Mouse (Mus musculus): ENCODE measurements around the gene Snx4. TPM values are rescaled to one million over a fixed set of nuclear protein-coding genes. Genes with fewer than 3 reads are reported as not detected.

Gene Snx4
- polyA plus RNA-seq, 1 experiment from 2014 or later: 71.4 TPM

DNA sequence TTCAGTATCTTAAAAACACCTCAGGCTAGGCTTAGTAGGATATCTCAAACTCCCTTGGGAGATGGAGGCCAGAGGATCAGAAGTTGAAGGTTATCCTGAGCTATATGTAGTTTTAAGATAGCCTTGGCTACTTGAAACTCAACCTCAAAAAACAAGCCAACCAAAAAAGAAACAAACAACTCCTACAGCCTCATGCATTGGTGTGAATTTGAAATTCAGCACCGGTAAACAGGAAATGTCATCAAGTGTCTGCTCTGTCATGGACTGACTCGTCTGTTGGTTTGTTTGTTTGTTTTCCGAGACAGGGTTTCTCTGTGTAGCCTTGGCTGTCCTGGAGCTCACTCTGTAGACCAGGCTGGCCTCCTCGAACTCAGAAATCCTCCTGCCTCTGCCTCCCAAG is 20.6 kb downstream of the Snx4 start:
- Histone ChIP-seq H3K27me3 (no peaks in the 10 kb centered on the region), H3K36me3 (peaks cover 72% of the 10 kb centered on the region), H3K4me2 (no peak overlapping the region), H3K9ac (replicated peaks) (no peak overlapping the region), H3K9me3 (no peaks in the 10 kb centered on the region), H3K27ac (no peak overlapping the region), H3K4me3 (replicated peaks) (no peak overlapping the region), H3K4me1 (replicated peaks) (no peaks in the 10 kb centered on the region)
- WGBS: 91% methylated on average over 4 of the region's 4 CpGs
- no peak for ATAC-seq (ENCODE audit: insufficient number of reproducible peaks, insufficient read depth, low FRiP score, low TSS enrichment, low read depth)

GRCm38 (mm10) chr16:33283079-33283478 is 31.8 kb downstream of the Snx4 start:
- Histone ChIP-seq H3K9ac (replicated peaks) (no peak overlapping the region), H3K4me1 (replicated peaks) (no peaks in the 10 kb centered on the region), H3K4me3 (replicated peaks) (no peak overlapping the region), H3K27ac (no peak overlapping the region), H3K27me3 (no peaks in the 10 kb centered on the region), H3K36me3 (peaks cover 84% of the 10 kb centered on the region), H3K9me3 (no peaks in the 10 kb centered on the region), H3K4me2 (no peak overlapping the region)
- ATAC-seq (ENCODE audit: insufficient number of reproducible peaks, insufficient read depth, low FRiP score, low TSS enrichment, low read depth): no peak
- WGBS: 94% methylated on average over 1 of the region's 1 CpGs

DNA sequence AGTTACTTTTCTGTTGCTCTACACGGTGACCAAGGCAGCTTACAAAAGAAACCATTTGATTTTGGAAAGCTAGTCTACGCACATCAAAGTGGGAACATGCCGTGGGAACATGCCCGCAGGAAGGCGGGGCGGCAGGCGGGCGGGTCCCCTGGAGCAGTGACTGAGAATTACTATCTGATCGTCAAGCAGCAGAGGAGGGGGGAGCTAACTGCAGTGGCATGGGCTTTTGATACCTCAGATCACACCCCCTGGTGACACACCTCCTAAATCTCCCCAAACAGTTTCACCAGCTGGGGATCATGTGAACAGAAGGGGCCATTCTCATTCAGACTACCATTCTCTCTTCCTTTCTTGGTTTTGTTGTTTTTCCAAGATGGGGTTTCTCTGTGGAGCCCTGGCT is 37.3 kb downstream of the Snx4 start:
- Histone ChIP-seq H3K4me2 (no peak overlapping the region), H3K27me3 (no peaks in the 10 kb centered on the region), H3K4me3 (replicated peaks) (no peak overlapping the region), H3K9ac (replicated peaks) (no peak overlapping the region), H3K36me3 (peaks cover 89% of the 10 kb centered on the region), H3K9me3 (peaks cover 12% of the 10 kb centered on the region), H3K27ac (no peak overlapping the region), H3K4me1 (replicated peaks) (no peaks in the 10 kb centered on the region)
- 80% methylated on average over 9 of the region's 9 CpGs for WGBS
- ATAC-seq (ENCODE audit: insufficient number of reproducible peaks, insufficient read depth, low FRiP score, low TSS enrichment, low read depth): no peak

- Histone ChIP-seq H3K36me3 (peaks cover 98% of the 10 kb centered on the region), H3K4me3 (replicated peaks) (no peak overlapping the region), H3K27ac (no peak overlapping the region), H3K9ac (replicated peaks) (no peak overlapping the region), H3K4me1 (replicated peaks) (no peaks in the 10 kb centered on the region), H3K4me2 (no peak overlapping the region), H3K9me3 (peaks cover 12% of the 10 kb centered on the region), H3K27me3 (no peaks in the 10 kb centered on the region)
- no peak for ATAC-seq (ENCODE audit: insufficient number of reproducible peaks, insufficient read depth, low FRiP score, low TSS enrichment, low read depth)
- 86% methylated on average over 7 of the region's 7 CpGs for WGBS
These were observed 38.7 kb downstream of the Snx4 start for GRCm38 (mm10) chr16:33289981-33290380.

DNA sequence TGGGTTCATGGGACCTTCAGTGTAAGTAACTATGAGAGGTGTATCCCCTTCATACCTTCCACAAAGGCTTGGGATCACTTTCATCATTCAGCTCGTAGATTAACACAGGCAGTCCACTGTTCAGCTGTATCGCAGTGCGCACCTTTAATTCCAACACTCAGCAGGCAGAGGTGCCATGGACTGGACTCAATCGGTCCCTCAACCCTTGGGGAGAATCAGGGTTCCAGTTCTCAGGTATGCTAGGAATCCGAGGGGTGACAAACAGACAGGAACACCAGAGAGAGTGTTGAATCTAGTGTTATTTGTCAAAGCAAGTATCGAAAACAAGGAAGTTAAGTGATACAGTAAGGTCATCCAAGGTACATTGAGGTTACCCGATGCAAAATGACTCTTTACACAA is 41.0 kb downstream of the Snx4 start:
- Histone ChIP-seq H3K36me3 (peaks cover 99% of the 10 kb centered on the region), H3K9ac (replicated peaks) (no peak overlapping the region), H3K4me2 (no peak overlapping the region), H3K4me3 (replicated peaks) (no peak overlapping the region), H3K9me3 (peaks cover 12% of the 10 kb centered on the region), H3K27me3 (no peaks in the 10 kb centered on the region), H3K27ac (no peak overlapping the region), H3K4me1 (replicated peaks) (no peaks in the 10 kb centered on the region)
- ATAC-seq (ENCODE audit: insufficient number of reproducible peaks, insufficient read depth, low FRiP score, low TSS enrichment, low read depth): no peak
- 97% methylated on average over 7 of the region's 7 CpGs for WGBS

GRCm38 (mm10) chr16:33294681-33295080 is 43.4 kb downstream of the Snx4 start:
- no peak overlapping the region for H3K4me3 ChIP-seq (replicated peaks)
- H3K9ac ChIP-seq (replicated peaks): no peak overlapping the region
- WGBS: 94% methylated on average over 7 of the region's 7 CpGs
- ATAC-seq (ENCODE audit: insufficient number of reproducible peaks, insufficient read depth, low FRiP score, low TSS enrichment, low read depth): no peak
- H3K9me3 ChIP-seq: peaks cover 12% of the 10 kb centered on the region
- H3K27ac ChIP-seq: no peak overlapping the region
- no peak overlapping the region for H3K4me2 ChIP-seq
- peaks cover 96% of the 10 kb centered on the region for H3K36me3 ChIP-seq
- no peaks in the 10 kb centered on the region for H3K27me3 ChIP-seq
- H3K4me1 ChIP-seq (replicated peaks): no peaks in the 10 kb centered on the region

- no peak overlapping the region for H3K9ac ChIP-seq (replicated peaks)
- H3K4me1 ChIP-seq (replicated peaks): no peaks in the 10 kb centered on the region
- 96% methylated on average over 9 of the region's 9 CpGs for WGBS
- H3K27me3 ChIP-seq: no peaks in the 10 kb centered on the region
- H3K27ac ChIP-seq: no peak overlapping the region
- peaks cover 96% of the 10 kb centered on the region for H3K36me3 ChIP-seq
- peaks cover 12% of the 10 kb centered on the region for H3K9me3 ChIP-seq
- no peak overlapping the region for H3K4me3 ChIP-seq (replicated peaks)
- no peak overlapping the region for H3K4me2 ChIP-seq
- ATAC-seq (ENCODE audit: insufficient number of reproducible peaks, insufficient read depth, low FRiP score, low TSS enrichment, low read depth): no peak
These were observed 44.1 kb downstream of the Snx4 start for GRCm38 (mm10) chr16:33295321-33295720.

- Histone ChIP-seq H3K27me3 (no peaks in the 10 kb centered on the region), H3K9me3 (peaks cover 1% of the 10 kb centered on the region; the same call in 1 of the 2 replicates), H3K27ac (no peak overlapping the region), H3K4me2 (no peak overlapping the region), H3K9ac (replicated peaks) (no peak overlapping the region), H3K4me1 (replicated peaks) (no peaks in the 10 kb centered on the region), H3K36me3 (peaks cover 90% of the 10 kb centered on the region), H3K4me3 (replicated peaks) (no peak overlapping the region)
- WGBS: 97% methylated on average over 1 of the region's 1 CpGs
- no peak for ATAC-seq (ENCODE audit: insufficient number of reproducible peaks, insufficient read depth, low FRiP score, low TSS enrichment, low read depth)
These were observed 46.3 kb downstream of the Snx4 start for GRCm38 (mm10) chr16:33297493-33297892.

GRCm38 (mm10) chr16:33306633-33307070 is 55.4 kb downstream of the Snx4 start:
- peaks cover 22% of the 10 kb centered on the region for H3K36me3 ChIP-seq
- no peak overlapping the region for H3K4me2 ChIP-seq
- ATAC-seq (ENCODE audit: insufficient number of reproducible peaks, insufficient read depth, low FRiP score, low TSS enrichment, low read depth): no peak

GRCm38 (mm10) chr16:33307761-33308160 is 56.5 kb downstream of the Snx4 start:
- no peak overlapping the region for H3K27ac ChIP-seq

More at GRCm38 (mm10) chr16:33306633-33307070, 55.4 kb downstream of the Snx4 start:
- Histone ChIP-seq H3K4me3 (replicated peaks) (no peak overlapping the region), H3K9ac (replicated peaks) (no peak overlapping the region), H3K9me3 (no peaks in the 10 kb centered on the region), H3K27ac (no peak overlapping the region), H3K27me3 (no peaks in the 10 kb centered on the region), H3K4me1 (replicated peaks) (0 out of 2 replicates have a peak, but pooled peaks cover 3% of the 10 kb centered on the region)
- WGBS: 12% methylated on average over 4 of the region's 4 CpGs

GRCm38 (mm10) chr16:33309066-33309465 is 57.8 kb downstream of the Snx4 start:
- 0 out of 2 replicates have a peak, but pooled peaks cover 3% of the 10 kb centered on the region for H3K4me1 ChIP-seq (replicated peaks)
- 0 out of 2 replicates have a peak, but pooled peaks cover 3% of the 10 kb centered on the region for H3K9me3 ChIP-seq
- no peak overlapping the region for H3K4me2 ChIP-seq
- peaks cover 14% of the 10 kb centered on the region for H3K36me3 ChIP-seq
- H3K27ac ChIP-seq: no peak overlapping the region
- H3K4me3 ChIP-seq (replicated peaks): no peak overlapping the region
- H3K27me3 ChIP-seq: no peaks in the 10 kb centered on the region
- WGBS: 66% methylated on average over 3 of the region's 3 CpGs
- H3K9ac ChIP-seq (replicated peaks): no peak overlapping the region
- ATAC-seq (ENCODE audit: insufficient number of reproducible peaks, insufficient read depth, low FRiP score, low TSS enrichment, low read depth): no peak

More at GRCm38 (mm10) chr16:33307761-33308160, 56.5 kb downstream of the Snx4 start:
- H3K27me3 ChIP-seq: no peaks in the 10 kb centered on the region
- ATAC-seq (ENCODE audit: insufficient number of reproducible peaks, insufficient read depth, low FRiP score, low TSS enrichment, low read depth): no peak
- 87% methylated on average over 7 of the region's 7 CpGs for WGBS
- peaks cover 20% of the 10 kb centered on the region for H3K36me3 ChIP-seq
- H3K9me3 ChIP-seq: 0 out of 2 replicates have a peak, but pooled peaks cover 3% of the 10 kb centered on the region
- no peak overlapping the region for H3K4me3 ChIP-seq (replicated peaks)
- H3K9ac ChIP-seq (replicated peaks): no peak overlapping the region
- no peak overlapping the region for H3K4me2 ChIP-seq
- 0 out of 2 replicates have a peak, but pooled peaks cover 3% of the 10 kb centered on the region for H3K4me1 ChIP-seq (replicated peaks)

DNA sequence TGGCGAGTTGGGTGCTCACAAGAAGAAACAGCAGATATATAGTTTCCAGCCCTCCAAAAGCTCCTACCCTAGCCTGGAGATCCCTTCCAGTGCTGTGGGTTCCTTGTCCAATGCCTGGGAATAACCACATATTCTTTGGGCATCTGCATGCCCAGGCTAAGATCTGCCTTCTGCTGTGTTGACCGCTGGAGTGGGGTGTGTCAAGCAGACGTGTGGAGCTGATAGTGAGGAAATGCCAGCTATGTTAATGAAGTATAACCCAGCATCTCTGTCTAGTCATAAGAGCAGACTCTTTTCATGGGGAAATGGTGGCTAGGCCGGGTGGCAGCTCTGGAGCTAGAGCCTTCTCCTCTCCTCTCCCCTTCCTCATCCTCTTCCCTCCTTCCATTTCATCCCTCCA is 64.4 kb downstream of the Snx4 start:
- no peak for ATAC-seq (ENCODE audit: insufficient number of reproducible peaks, insufficient read depth, low FRiP score, low TSS enrichment, low read depth)
- no peaks in the 10 kb centered on the region for H3K27me3 ChIP-seq
- WGBS: 94% methylated on average over 4 of the region's 4 CpGs
- H3K27ac ChIP-seq: no peak overlapping the region
- no peaks in the 10 kb centered on the region for H3K4me1 ChIP-seq (replicated peaks)
- H3K9me3 ChIP-seq: 0 out of 2 replicates have a peak, but pooled peaks cover 9% of the 10 kb centered on the region
- H3K4me2 ChIP-seq: no peak overlapping the region
- no peaks in the 10 kb centered on the region for H3K36me3 ChIP-seq
- H3K4me3 ChIP-seq (replicated peaks): no peak overlapping the region
- H3K9ac ChIP-seq (replicated peaks): no peak overlapping the region

Data from limb, embryonic 12.5 days (tissue).